Mouse (Mus musculus) limb, embryonic 10.5 days (tissue): ENCODE data around the gene Upf1. TPM values are rescaled to one million over a fixed set of nuclear protein-coding genes. Genes with fewer than 3 reads are reported as not detected.

ENCODE experiments used
- DNase-seq: peaks from one replicate; pipeline ENCODE4 v3.0.0-alpha.2; 2017; ENCODE audit warnings: low spot score
- H3K27ac ChIP-seq: fragments of 300-500 bp; sonication (generic); 2 replicates; pipeline ENCODE4 v1.5.1; 2016; ENCODE audit warnings: mild to moderate bottlenecking
- H3K27me3 ChIP-seq: fragments of 300-500 bp; sonication (generic); 2 replicates; pipeline ENCODE4 v1.6.1; 2016; ENCODE audit warnings: low read depth, mild to moderate bottlenecking; ENCODE audit not compliant: poor library complexity, severe bottlenecking
- H3K36me3 ChIP-seq: fragments of 300-500 bp; sonication (generic); 2 replicates; pipeline ENCODE4 v1.6.1; 2016; ENCODE audit warnings: mild to moderate bottlenecking, moderate library complexity
- H3K4me1 ChIP-seq: fragments of 300-500 bp; sonication (generic); 2 replicates; pipeline ENCODE4 v1.6.1; 2016
- H3K4me3 ChIP-seq: fragments of 300-500 bp; sonication (generic); 2 replicates; pipeline ENCODE4 v1.5.1; 2016; ENCODE audit warnings: mild to moderate bottlenecking, moderate library complexity
- H3K9me3 ChIP-seq: fragments of 300-500 bp; sonication (generic); replicated peaks from 2 replicates; pipeline ENCODE4 v1.6.1; 2016; ENCODE audit warnings: mild to moderate bottlenecking
- WGBS: fragments of 180-500 bp; shearing (Covaris S2); methylation state at CpG from one replicate; pipeline ENCODE4 v1.1.7; 2016; 5-methylcytosine and 5-hydroxymethylcytosine counted together
- polyA plus RNA-seq: library from polyadenylated mRNA; unstranded; fragments of >200 nt; fragmentation: Nextera tagmentation; extraction: Ambion mirVana; gene quantifications from 2 replicates; pipeline ENCODE4 v1.2.1, GENCODE M21; 2016

The Upf1 gene
- polyA plus RNA-seq, 1 experiment from 2014 or later = 25.6 TPM

DNA sequence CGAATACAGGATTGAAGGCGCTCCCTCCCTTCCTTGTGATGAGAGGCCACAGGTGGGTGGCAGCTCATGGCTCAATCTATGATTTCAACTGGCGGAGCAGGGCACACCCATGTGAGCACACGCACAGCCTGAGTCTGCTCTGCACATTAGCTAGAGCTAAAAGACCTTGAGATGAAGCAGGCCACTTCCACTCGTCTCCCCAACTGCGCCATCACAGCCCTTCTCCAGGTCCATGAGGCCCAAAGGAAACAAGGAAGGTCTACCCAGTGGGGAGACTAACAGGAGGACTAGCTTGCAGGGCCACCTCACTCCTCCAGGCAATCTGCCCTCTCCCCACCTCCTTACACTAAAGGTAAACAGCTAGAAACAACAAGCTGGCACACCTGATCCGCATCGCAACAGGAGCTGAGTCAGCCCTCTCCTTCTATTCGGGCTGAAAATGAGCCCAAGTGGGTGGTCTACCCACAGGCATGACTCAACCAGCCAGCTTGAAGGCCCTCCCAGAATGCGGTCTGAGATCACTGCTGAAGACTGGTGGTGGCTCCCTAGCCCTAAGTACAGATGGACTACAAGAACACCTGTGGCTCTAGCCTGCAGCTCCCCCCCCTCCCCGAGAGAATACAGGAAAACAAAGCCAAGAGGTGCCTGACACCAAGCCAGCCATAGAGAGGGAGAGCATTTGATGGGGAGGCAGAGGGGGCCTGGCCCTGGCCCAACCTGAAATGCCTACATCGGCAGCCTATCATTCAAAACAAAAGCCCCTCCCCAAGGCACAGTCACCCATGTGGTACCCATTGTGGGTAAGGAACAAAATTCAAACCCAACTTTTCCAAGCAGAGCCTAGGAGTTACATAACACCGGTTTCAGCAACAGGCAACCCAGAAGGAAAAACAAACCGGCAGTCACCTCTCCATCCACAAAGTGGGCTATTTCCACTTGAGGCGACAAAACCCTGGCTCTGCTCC is 1.8 kb downstream of the Upf1 start:
- Histone ChIP-seq H3K4me1 (peaks cover 59% of the 10 kb centered on the region), H3K4me3 (peak overlapping the region; percentile 97), H3K27me3 (no peaks in the 10 kb centered on the region), H3K9me3 (no peaks in the 10 kb centered on the region), H3K36me3 (peaks cover 55% of the 10 kb centered on the region), H3K27ac (peak overlapping the region; percentile 94; the same call in 1 of the 2 replicates)
- WGBS = 69% methylated on average over 15 of the region's 15 CpGs
- no peak for DNase-seq

DNA sequence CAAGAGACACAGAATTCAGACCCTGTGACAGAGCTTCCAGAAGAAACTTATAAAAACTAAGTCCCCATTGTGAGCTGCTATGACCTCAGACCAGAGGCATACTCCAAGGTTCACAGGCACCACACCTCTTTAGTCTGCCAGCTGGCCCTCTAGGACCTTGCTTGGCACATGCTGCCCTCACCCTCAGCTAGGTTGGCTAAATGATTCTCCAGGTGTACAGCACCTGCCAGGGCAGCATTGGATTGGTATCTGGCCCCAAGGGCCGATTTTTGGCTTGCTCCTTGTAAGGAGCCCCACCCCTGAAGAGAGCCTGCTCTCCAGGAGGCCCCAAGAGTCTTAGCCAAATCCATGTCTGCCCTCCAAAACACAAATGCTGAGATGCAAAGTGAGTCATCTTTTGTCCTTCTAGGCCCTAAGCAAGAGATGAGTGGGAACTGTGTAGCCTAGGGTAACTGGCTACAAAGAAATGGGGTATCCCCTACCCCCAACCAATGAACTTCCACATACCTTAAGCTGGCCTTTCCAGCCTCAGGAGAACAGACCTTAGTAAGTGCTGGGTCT is 5.1 kb downstream of the Upf1 start:
- Histone ChIP-seq H3K27me3 (no peaks in the 10 kb centered on the region), H3K4me3 (no peak overlapping the region), H3K4me1 (peaks cover 70% of the 10 kb centered on the region), H3K9me3 (no peaks in the 10 kb centered on the region), H3K36me3 (peaks cover 74% of the 10 kb centered on the region), H3K27ac (no peak overlapping the region)
- DNase-seq = no peak
- 77% methylated on average over 1 of the region's 1 CpGs for WGBS

DNA sequence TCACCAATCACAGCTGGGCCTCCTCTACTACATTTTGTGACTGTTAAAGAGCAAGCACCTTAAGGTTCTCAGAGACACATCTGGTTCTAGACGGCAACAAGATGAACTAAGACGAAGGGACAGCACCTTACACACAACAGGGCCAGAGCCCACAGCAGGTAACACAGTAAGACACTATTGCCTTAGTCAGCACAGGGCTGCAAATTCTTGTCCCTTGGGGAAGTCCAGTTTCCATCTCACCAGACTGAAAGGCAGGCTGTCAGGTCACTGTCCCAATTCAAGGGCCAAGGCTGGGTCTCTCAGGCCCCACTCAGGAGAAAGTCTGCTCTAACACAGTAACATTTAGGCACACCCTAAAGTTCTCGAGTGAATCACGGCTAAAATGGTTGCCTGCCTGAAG is 5.6 kb downstream of the Upf1 start:
- Histone ChIP-seq H3K27ac (no peak overlapping the region), H3K27me3 (no peaks in the 10 kb centered on the region), H3K4me1 (peaks cover 74% of the 10 kb centered on the region), H3K36me3 (peaks cover 79% of the 10 kb centered on the region), H3K4me3 (no peak overlapping the region), H3K9me3 (no peaks in the 10 kb centered on the region)
- 89% methylated on average over 4 of the region's 4 CpGs for WGBS
- DNase-seq = no peak

- peaks cover 87% of the 10 kb centered on the region for H3K36me3 ChIP-seq
- H3K4me1 ChIP-seq = peaks cover 52% of the 10 kb centered on the region
- no peaks in the 10 kb centered on the region for H3K27me3 ChIP-seq
- no peaks in the 10 kb centered on the region for H3K9me3 ChIP-seq
- 90% methylated on average over 2 of the region's 2 CpGs for WGBS
- no peak for DNase-seq
- H3K4me3 ChIP-seq = no peak overlapping the region
- no peak overlapping the region for H3K27ac ChIP-seq
These were observed 8.8 kb downstream of the Upf1 start for GRCm38 (mm10) chr8:70344279-70344678.

- H3K27me3 ChIP-seq = no peaks in the 10 kb centered on the region
- H3K27ac ChIP-seq = peak overlapping the region; percentile 37; the same call in 1 of the 2 replicates
- H3K4me3 ChIP-seq = peak overlapping the region; percentile 18
- DNase-seq = peak; percentile 63
- H3K36me3 ChIP-seq = peaks cover 87% of the 10 kb centered on the region
- WGBS = 59% methylated on average over 6 of the region's 6 CpGs
- H3K9me3 ChIP-seq = no peaks in the 10 kb centered on the region
- peaks cover 46% of the 10 kb centered on the region for H3K4me1 ChIP-seq
These were observed 9.4 kb downstream of the Upf1 start for GRCm38 (mm10) chr8:70343696-70344095.

- H3K27ac ChIP-seq = peak overlapping the region; percentile 37; the same call in 1 of the 2 replicates
- H3K36me3 ChIP-seq = peaks cover 87% of the 10 kb centered on the region
- peak; percentile 67 for DNase-seq
- WGBS = 25% methylated on average over 7 of the region's 7 CpGs
- no peaks in the 10 kb centered on the region for H3K9me3 ChIP-seq
- peak overlapping the region; percentile 18 for H3K4me3 ChIP-seq
- H3K4me1 ChIP-seq = peaks cover 41% of the 10 kb centered on the region
- no peaks in the 10 kb centered on the region for H3K27me3 ChIP-seq
These were observed 10.0 kb downstream of the Upf1 start for GRCm38 (mm10) chr8:70343076-70343475.

- 91% methylated on average over 14 of the region's 14 CpGs for whole genome bisulfite sequencing
- peaks cover 38% of the 10 kb centered on the region for H3K4me1 ChIP-seq
- DNase-seq = no peak
- H3K4me3 ChIP-seq = no peak overlapping the region
- H3K9me3 ChIP-seq = no peaks in the 10 kb centered on the region
- H3K27ac ChIP-seq = no peak overlapping the region
- H3K36me3 ChIP-seq = peaks cover 87% of the 10 kb centered on the region
- H3K27me3 ChIP-seq = no peaks in the 10 kb centered on the region
These were observed 11.1 kb downstream of the Upf1 start for GRCm38 (mm10) chr8:70342007-70342406.

DNA sequence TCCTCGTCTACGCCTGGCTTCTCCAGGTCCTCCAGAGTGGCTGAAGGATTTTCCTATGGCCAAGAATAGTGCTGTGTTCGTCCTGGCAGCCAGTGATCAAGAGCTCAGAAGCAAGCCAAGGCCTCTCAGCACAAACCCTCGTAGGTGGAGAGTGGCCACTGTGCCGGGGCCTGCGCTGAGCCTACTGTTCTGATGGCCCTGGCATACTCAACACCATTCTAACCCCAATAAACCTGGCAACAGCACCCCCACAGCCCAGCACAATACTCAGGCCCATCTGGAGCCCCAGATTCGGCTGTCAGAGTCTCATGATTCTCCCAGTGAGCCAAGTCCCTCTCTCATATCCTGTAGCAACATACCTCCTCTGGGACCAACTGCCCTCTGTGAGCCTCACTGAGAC is 12.4 kb downstream of the Upf1 start:
- no peak for DNase-seq
- Histone ChIP-seq H3K27me3 (no peaks in the 10 kb centered on the region), H3K27ac (no peak overlapping the region), H3K36me3 (peaks cover 88% of the 10 kb centered on the region), H3K4me3 (no peak overlapping the region), H3K9me3 (no peaks in the 10 kb centered on the region), H3K4me1 (peaks cover 35% of the 10 kb centered on the region)
- 93% methylated on average over 7 of the region's 7 CpGs for WGBS

DNA sequence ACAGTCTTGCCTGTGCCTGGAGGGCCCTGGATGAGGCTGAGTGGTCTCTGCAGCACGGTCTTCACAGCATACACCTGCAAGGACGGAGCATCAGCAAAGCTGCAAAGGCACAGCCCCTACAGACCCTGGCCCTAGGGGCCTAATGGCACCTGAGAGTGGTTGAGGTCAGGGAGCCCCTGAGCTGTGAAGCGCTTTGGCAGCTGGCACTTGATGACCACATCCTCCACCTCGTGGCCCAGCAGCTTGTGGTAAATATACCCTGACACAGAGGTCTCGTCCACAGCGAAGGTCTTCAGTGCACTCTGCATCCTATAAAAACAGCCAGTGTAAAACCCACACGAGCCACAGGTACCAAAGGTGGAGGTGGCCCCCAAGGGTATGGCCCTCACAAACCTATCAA is 14.1 kb downstream of the Upf1 start:
- H3K4me1 ChIP-seq = peaks cover 24% of the 10 kb centered on the region
- H3K27me3 ChIP-seq = no peaks in the 10 kb centered on the region
- no peak overlapping the region for H3K27ac ChIP-seq
- H3K36me3 ChIP-seq = peaks cover 100% of the 10 kb centered on the region
- no peaks in the 10 kb centered on the region for H3K9me3 ChIP-seq
- no peak overlapping the region for H3K4me3 ChIP-seq
- DNase-seq = no peak
- 95% methylated on average over 7 of the region's 7 CpGs for WGBS

GRCm38 (mm10) chr8:70332878-70333202 is 20.2 kb downstream of the Upf1 start:
- peaks cover 76% of the 10 kb centered on the region for H3K36me3 ChIP-seq
- no peak overlapping the region for H3K4me3 ChIP-seq
- peaks cover 42% of the 10 kb centered on the region for H3K4me1 ChIP-seq
- WGBS = 93% methylated on average over 6 of the region's 6 CpGs
- H3K27me3 ChIP-seq = peaks cover 11% of the 10 kb centered on the region; the same call in 1 of the 2 replicates
- no peaks in the 10 kb centered on the region for H3K9me3 ChIP-seq
- no peak overlapping the region for H3K27ac ChIP-seq
- DNase-seq = no peak

DNA sequence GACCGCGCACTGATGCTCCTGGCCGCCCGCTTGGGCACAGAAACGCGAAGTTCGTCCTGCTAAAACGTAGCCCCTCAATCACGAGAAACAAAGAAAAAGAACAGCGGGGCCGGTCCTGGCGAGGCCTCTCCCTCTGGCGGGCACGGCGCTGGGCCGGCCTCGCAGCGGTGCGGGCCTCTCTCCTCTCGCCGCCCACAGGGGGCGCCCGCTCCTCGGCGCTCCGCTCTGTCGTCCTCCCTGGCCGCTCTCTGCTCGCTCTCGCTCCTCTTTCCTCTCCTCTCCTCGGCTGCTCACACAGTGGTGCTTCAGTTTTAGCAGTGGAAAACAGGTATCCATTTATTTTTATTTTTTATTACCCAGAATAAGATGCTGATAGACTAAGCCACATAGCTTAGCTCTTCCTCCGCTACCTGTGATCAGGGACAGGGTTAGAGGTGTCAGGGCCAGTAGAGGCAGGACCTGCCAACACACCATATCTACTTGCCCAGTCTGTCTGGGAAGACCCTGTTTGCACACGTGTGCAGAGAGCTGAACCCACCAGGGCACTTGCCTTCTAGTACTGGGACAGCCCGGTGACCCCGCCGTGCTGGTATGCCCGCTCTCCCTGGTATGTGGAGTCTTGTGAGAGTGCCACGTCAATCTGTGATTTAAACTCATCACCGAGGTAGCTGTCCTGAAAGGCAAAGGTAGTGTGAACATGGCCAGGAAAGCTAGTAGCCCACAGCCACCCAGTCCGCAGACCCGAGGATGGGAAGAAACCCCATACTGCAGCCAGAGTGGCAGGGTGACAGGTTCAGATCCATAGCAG is 20.8 kb downstream of the Upf1 start:
- Histone ChIP-seq H3K27me3 (peaks cover 11% of the 10 kb centered on the region; the same call in 1 of the 2 replicates), H3K4me3 (peak overlapping the region; percentile 15), H3K9me3 (no peaks in the 10 kb centered on the region), H3K27ac (peak overlapping the region; percentile 80), H3K36me3 (peaks cover 76% of the 10 kb centered on the region), H3K4me1 (peaks cover 42% of the 10 kb centered on the region)
- 24% methylated on average over 41 of the region's 41 CpGs for WGBS
- peak; percentile 87 for DNase-seq

DNA sequence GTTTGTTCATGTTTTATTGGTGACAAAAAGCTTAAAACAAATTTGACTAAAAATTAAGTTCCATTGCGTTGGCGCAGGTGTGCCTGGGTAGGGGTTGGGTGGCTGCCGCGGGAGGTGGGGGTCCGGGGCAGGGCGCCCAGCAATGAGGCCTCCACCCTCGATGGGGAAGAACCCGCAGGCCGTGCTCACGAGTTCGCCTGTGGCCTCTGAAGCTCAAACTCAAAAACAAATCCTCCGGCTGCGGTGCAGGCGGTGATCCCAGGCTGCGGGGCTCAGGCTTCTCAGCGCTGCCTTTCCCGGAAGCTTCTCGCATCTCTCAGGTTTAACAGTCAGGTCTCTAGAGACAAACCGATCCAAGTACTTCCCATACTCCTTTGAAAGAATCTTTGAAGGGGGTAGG is 21.6 kb downstream of the Upf1 start:
- no peaks in the 10 kb centered on the region for H3K9me3 ChIP-seq
- H3K36me3 ChIP-seq = peaks cover 71% of the 10 kb centered on the region
- DNase-seq = no peak
- WGBS = 72% methylated on average over 19 of the region's 19 CpGs
- peaks cover 42% of the 10 kb centered on the region for H3K4me1 ChIP-seq
- peak overlapping the region; percentile 39; the same call in 1 of the 2 replicates for H3K4me3 ChIP-seq
- peak overlapping the region; percentile 57 for H3K27ac ChIP-seq
- peaks cover 11% of the 10 kb centered on the region; the same call in 1 of the 2 replicates for H3K27me3 ChIP-seq
